Mouse (Mus musculus) regulatory T cell (primary cell): ENCODE measurements at regions not wholly inside any gene's neighbourhood (a gene's known extent, or its start where the extent isn't known, plus 50 kb on each side); places are given as distances from the start of the nearest gene placed in this dataset.

Source experiments
- in situ Hi-C: fragments of 300-600 bp; cut with MboI, MseI; formaldehyde crosslinking; loops from one replicate; pipeline ENCODE4 v1.15.1; 2025; ENCODE audit warnings: high pct_unique_total_duplicates

DNA sequence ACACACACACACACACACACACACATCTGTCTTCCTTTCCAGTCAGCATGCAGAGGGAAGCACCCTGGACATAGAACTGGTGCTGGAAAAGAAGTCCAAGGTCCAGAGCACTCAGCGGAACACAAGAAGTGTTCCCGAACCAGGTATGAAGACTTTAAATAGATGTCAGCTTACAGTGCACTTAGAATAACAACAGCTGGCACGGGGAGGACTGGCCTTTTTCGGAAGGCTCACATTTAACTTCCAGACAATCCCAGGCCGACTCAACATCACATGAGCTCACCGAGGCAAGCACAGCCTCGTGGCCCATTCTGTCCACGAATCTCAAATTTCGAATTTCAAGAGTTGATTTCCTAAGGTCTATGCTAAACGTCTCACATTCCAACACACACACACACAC lies 70.9 kb upstream of the Slc25a33 start:
- in situ Hi-C loops: loop anchor here (5.0 kb wide), 1 partner anchor 112 kb away; the partner anchor contains the start of gene Spsb1

GRCm38 (mm10) chr4:149843736-149844135 lies 69.7 kb upstream of the Slc25a33 start:
- in situ Hi-C loops: loop anchor here (5.0 kb wide), 1 partner anchor 114 kb away; the partner anchor contains the start of gene Spsb1

DNA sequence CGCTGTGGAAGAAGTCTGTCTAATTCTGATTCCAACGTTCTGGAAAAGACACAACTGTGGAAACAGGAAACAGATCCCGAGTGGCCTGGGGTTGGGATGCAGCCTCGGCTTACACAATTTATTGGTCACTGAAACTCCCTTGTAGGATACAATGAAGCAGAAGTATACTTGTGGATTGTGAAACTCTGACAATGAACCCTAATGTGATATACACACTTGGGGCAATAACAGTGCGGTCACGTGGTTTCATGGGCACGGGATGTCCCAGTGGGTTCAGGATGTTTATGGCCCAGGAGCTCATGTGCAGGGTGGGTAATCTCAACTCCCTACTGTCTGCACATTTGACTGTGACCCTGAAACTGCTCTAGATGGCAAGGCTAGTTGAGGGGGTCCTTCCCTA lies 68.8 kb upstream of the Slc25a33 start:
- in situ Hi-C loops: loop anchor here (5.0 kb wide), 1 partner anchor 114 kb away; the partner anchor contains the start of gene Spsb1

DNA sequence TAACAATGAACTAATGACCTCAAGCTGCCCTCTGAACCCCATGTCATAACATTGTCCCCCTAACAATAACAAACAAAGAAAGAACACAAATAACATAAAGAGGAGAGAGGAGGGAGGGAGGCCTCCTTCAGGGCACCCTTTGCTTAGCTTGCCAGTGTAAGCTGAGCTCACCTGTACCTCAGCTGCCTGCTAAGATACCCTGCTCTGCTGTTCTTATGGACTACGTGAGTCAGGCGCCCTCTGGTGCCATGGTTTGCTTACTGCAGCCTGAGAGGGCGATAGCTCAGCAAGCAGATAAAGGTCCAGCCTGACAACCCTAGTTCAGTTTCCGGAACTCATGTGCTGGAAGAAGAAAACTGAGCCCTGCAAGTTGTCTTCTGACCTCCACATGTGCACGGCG lies 67.8 kb upstream of the Slc25a33 start:
- in situ Hi-C loops: loop anchor here (5.0 kb wide), 1 partner anchor 115 kb away; the partner anchor contains the start of gene Spsb1

DNA sequence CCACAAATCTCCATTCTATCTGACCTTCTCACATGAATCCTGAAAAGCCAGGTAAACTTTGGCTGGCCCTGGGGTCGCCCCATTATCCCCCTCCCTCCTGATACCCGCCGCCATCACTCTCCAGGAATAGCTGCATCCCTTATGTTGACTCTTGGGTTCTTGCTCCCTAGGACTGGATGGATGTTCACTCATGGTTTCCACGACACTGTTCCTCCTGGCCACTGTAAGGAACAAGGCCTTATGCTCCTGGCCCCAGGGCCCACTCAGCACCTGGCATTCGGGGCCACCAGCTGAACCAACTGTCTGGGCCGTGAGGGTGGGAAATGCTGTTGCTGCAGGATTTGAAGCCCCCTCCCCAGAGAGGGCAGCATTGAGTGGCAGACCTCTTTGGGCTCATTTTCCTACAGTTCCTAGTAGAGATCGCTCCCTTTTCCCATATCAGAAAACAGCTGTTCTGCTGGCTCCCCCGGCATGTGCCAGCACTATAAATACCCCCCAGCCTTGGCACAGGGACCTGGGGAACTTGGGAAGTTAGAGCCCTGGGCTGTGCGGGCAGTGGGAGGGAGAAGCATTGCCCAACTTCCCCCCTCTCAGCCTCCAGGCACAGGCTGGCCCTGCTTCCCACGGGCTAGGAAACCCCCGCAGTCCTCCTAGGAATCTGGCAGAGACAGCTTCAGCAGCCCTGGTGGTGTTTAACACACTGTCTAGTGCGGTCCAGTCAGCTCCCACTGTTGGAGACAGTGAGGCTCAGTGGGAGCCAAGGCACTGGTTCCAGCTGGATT lies 66.6 kb upstream of the Slc25a33 start:
- in situ Hi-C loops: loop anchor here (5.0 kb wide), 1 partner anchor 117 kb away; the partner anchor contains the start of gene Spsb1

GRCm38 (mm10) chr4:149838682-149839081 lies 64.6 kb upstream of the Slc25a33 start:
- in situ Hi-C loops: no loop called here

DNA sequence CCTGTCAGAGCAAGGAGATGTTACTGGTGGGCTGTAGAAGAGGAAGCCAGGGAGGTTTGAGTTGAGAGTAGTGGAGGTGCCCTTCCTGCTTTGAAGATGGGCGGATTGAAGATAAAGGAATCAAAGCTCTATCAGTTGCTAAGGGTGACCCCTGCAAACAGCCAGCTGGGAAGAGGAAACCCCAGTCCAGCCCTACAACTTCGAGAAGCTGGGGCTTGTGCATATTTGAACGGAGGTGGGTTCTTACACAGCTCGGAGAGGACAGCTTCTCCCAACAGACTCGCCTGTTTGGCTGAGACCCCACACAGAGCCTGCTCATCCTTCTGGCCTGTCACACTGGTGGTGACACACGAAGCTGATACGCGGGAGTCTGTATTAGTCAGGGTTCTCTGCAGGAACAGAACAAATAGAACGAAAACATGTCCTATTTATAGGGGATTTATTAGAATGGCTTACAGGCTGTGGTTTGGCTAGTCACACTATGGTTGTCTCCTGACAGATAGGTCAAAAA lies 60.6 kb upstream of the Slc25a33 start:
- in situ Hi-C loops: no loop called here

DNA sequence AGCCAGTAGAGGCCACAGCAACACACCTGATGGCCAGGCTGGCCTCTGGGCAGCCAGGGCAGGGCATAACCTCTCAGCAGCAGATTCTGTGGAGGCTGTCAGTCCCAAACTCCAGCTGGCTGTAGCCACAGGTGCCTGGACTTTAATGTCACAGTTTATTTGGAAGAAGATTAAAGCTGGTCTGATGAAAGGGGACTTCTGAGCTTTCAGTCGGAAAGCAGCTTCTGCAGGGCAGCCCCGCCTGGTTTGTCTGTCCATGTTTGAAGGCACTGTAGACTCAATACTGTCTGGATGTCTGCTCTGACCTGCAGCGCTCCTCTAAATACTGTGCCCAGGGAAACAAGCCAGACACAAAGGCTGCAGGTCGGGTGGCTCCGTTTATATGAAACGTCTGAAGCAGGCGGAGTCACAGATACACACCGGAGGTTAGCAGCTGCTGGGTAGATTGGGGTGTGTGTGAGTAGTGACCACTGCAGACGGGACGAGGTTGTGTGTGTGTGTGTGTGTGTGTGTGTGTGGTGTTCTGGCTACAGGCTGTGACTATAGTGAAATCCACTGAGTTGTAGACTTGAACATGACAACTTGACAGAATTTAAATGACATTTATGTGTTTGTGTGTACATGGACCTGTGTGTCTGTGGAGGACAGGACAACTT lies 58.5 kb upstream of the Slc25a33 start:
- in situ Hi-C loops: no loop called here

GRCm38 (mm10) chr4:149830551-149831192 lies 56.6 kb upstream of the Slc25a33 start:
- in situ Hi-C loops: no loop called here

- in situ Hi-C loops: no loop called here
Observed at GRCm38 (mm10) chr4:149829964-149830363, 55.9 kb upstream of the Slc25a33 start.

DNA sequence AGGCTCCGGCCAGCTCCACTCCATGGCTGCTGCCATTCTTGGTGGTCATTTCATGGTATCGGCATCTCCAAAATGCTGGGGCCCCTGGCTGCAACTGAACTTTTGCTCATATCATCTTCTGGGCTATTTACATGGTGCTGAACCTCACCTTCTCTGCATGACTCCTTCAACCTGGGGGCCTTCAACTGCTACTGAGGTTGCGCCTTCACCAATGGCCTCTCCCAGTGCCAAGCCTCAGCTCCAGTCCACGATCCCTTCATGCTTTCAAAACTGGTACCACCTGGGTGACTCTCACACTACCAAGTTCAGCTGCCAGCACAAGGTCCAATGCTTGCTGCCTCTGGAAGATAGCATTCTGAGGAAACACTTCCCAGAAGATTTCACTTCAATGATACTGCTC lies 53.7 kb upstream of the Slc25a33 start:
- in situ Hi-C loops: no loop called here
